Mouse (Mus musculus): ENCODE measurements around the gene Actr5.
A peak's percentile ranks its signal among the peaks of the same experiment; 100 is the strongest.

- TF ChIP-seq GATA1 (IDR thresholded peaks at IDR 0.05; ENCODE audit: low read depth, low read length) (no peak), POLR2A (IDR thresholded peaks at IDR 0.05; ENCODE audit: control insufficient read depth in 1 of 2, insufficient read depth in 1 of 2, low read depth in 1 of 2, low read length in 2 of 2, poor library complexity in 1 of 2) (no peak), NELFE (IDR thresholded peaks at IDR 0.05; ENCODE audit: low read depth, low read length) (no peak), CTCF (IDR thresholded peaks at IDR 0.05 in 2 of 3, conservative IDR thresholded peaks at IDR 0.05 in 1 of 3; ENCODE audit: control insufficient read depth in 1 of 3, insufficient read depth in 1 of 3, low read depth in 2 of 3, low read length in 3 of 3, poor library complexity in 1 of 3, severe bottlenecking in 1 of 3) (peak; percentile 57 to 67 (median 58))
Measured at GRCm38 (mm10) chr2:158613541-158614417, 10.9 kb upstream of the Actr5 start.

Measured in MEL (cell line).